Mouse (Mus musculus) lung, postnatal 0 days (tissue): ENCODE results near the gene Otc.
A peak's percentile ranks its signal among the peaks of the same experiment; 100 is the strongest.

Experiments used
- CTCF ChIP-seq: IDR thresholded peaks from 2 replicates; pipeline ENCODE4 v1.5.1; 2016; ENCODE audit warnings: antibody characterized with exemption, mild to moderate bottlenecking
- EP300 ChIP-seq: IDR thresholded peaks from 2 replicates; pipeline ENCODE4 v1.6.1; 2016; ENCODE audit warnings: antibody characterized with exemption, mild to moderate bottlenecking, control low read depth

GRCm38 (mm10) chrX:10234617-10235016 lies 17.5 kb upstream of the Otc start:
- TF ChIP-seq EP300 (peak; percentile 99), CTCF (no peak)
